Mouse (Mus musculus) lung, adult 2 months (tissue): ENCODE results near the gene Angptl3.

Experiments used
- CTCF ChIP-seq: fragments of 200-500 bp; IDR thresholded peaks from 2 replicates; pipeline ENCODE4 v1.5.1; 2011; ENCODE audit warnings: mild to moderate bottlenecking, low read length, control low read depth; ENCODE audit not compliant: insufficient read depth
- POLR2A ChIP-seq: fragments of 200-500 bp; IDR thresholded peaks from 2 replicates; pipeline ENCODE4 v1.6.1; 2011; ENCODE audit warnings: low read depth, mild to moderate bottlenecking, control low read depth, low read length, borderline replicate concordance; ENCODE audit errors: extremely low read depth

- TF ChIP-seq CTCF = no peak
- no peak for TF ChIP-seq POLR2A
Observed at GRCm38 (mm10) chr4:99091151-99091701, 60.5 kb downstream of the Angptl3 start.
